Mouse (Mus musculus) kidney, postnatal 4 days (tissue): ENCODE data around the gene Gprc5b.

Experiments
- DNase-seq, 2 experiments: peaks; one replicate each; pipeline ENCODE4 v3.0.0; 2021; ENCODE audit warnings: mixed read lengths in 2 of 2

Gene Gprc5b

GRCm38 (mm10) chr7:118948677-118949282, 46.2 kb downstream of the Gprc5b start:
- no peak for DNase-seq

GRCm38 (mm10) chr7:118947241-118947640, 47.8 kb downstream of the Gprc5b start:
- DNase-seq: no peak

- DNase-seq: no peak
Observed at GRCm38 (mm10) chr7:118944884-118945283, 50.1 kb downstream of the Gprc5b start.

GRCm38 (mm10) chr7:118943170-118943569, 51.8 kb downstream of the Gprc5b start:
- no peak for DNase-seq

- DNase-seq: no peak
Observed at GRCm38 (mm10) chr7:118942297-118942696, 52.7 kb downstream of the Gprc5b start.

- no peak for DNase-seq
Observed at GRCm38 (mm10) chr7:118937469-118938387, 57.3 kb downstream of the Gprc5b start.

GRCm38 (mm10) chr7:118936844-118937243, 58.2 kb downstream of the Gprc5b start:
- DNase-seq: no peak

- no peak for DNase-seq
Observed at GRCm38 (mm10) chr7:118935306-118935705, 59.7 kb downstream of the Gprc5b start.

GRCm38 (mm10) chr7:118931502-118932395, 63.3 kb downstream of the Gprc5b start:
- DNase-seq: no peak

GRCm38 (mm10) chr7:118929601-118930311, 65.3 kb downstream of the Gprc5b start:
- peak in 1 of 2 experiments; percentile 31 for DNase-seq

GRCm38 (mm10) chr7:118928916-118929315, 66.1 kb downstream of the Gprc5b start:
- no peak for DNase-seq

GRCm38 (mm10) chr7:118928316-118928715, 66.7 kb downstream of the Gprc5b start:
- DNase-seq: no peak

GRCm38 (mm10) chr7:118927279-118927678, 67.7 kb downstream of the Gprc5b start:
- DNase-seq: no peak

- no peak for DNase-seq
Observed at GRCm38 (mm10) chr7:118926516-118927260, 68.3 kb downstream of the Gprc5b start.

GRCm38 (mm10) chr7:118925547-118925946, 69.5 kb downstream of the Gprc5b start:
- no peak for DNase-seq

GRCm38 (mm10) chr7:118922441-118923202, 72.4 kb downstream of the Gprc5b start:
- peak; percentile 9 to 15 for DNase-seq
